Mouse (Mus musculus) hindbrain, embryonic 16.5 days (tissue): Measurements from ENCODE around the gene Cacna2d2. TPM values are rescaled to one million over a fixed set of nuclear protein-coding genes. Genes with fewer than 3 reads are reported as not detected.
A peak's percentile ranks its signal among the peaks of the same experiment; 100 is the strongest.
"Not testable (repeated sequence)": the region's sequence is repeated elsewhere in the genome, so short reads cannot be mapped to it uniquely, and the experiment has no call there.

Experiments used
- ATAC-seq: fragments of 200-750 bp; cut with Nextera tagmentation; 2 replicates; pipeline ENCODE4 v1.8.0; 2017; ENCODE audit warnings: moderate TSS enrichment, moderate library complexity
- H3K27ac ChIP-seq: fragments of 300-500 bp; sonication (generic); 2 replicates; pipeline ENCODE4 v1.5.1; 2014; ENCODE audit warnings: low read depth, mild to moderate bottlenecking, control low read depth, low read length, moderate library complexity
- H3K27me3 ChIP-seq: fragments of 300-500 bp; sonication (generic); replicated peaks from 2 replicates; pipeline ENCODE4 v1.6.1; 2014; ENCODE audit warnings: low read length; ENCODE audit not compliant: control insufficient read depth, insufficient read depth
- H3K36me3 ChIP-seq: fragments of 300-500 bp; sonication (generic); 2 replicates; pipeline ENCODE4 v1.6.1; 2014; ENCODE audit warnings: mild to moderate bottlenecking, low read length, moderate library complexity, mixed read lengths; ENCODE audit not compliant: control insufficient read depth, insufficient read depth
- H3K4me1 ChIP-seq: fragments of 300-500 bp; sonication (generic); 2 replicates; pipeline ENCODE4 v1.6.1; 2014; ENCODE audit warnings: low read depth, low read length; ENCODE audit not compliant: control insufficient read depth, insufficient read depth
- H3K4me2 ChIP-seq: fragments of 300-500 bp; sonication (generic); 2 replicates; pipeline ENCODE4 v1.6.1; 2014; ENCODE audit warnings: mild to moderate bottlenecking, low read length, control low read depth, moderate library complexity
- H3K4me3 ChIP-seq: fragments of 300-500 bp; sonication (generic); 2 replicates; pipeline ENCODE4 v1.5.1; 2014; ENCODE audit warnings: mild to moderate bottlenecking, low read length, control low read depth, moderate library complexity
- H3K9ac ChIP-seq: fragments of 300-500 bp; sonication (generic); 2 replicates; pipeline ENCODE4 v1.6.1; 2014; ENCODE audit warnings: low read depth, mild to moderate bottlenecking, control low read depth, low read length, moderate library complexity
- H3K9me3 ChIP-seq: fragments of 300-500 bp; sonication (generic); 2 replicates; pipeline ENCODE4 v1.6.1; 2014; ENCODE audit warnings: mild to moderate bottlenecking, low read length, moderate library complexity; ENCODE audit not compliant: control insufficient read depth
- WGBS: fragments of 180-500 bp; shearing (Covaris S2); extraction: QIAGEN DNeasy Blood & Tissue Kit; methylation state at CpG from one replicate; pipeline ENCODE4 v1.1.7; 2014; 5-methylcytosine and 5-hydroxymethylcytosine counted together
- polyA plus RNA-seq: library from polyadenylated mRNA; unstranded; fragments of >200 nt; fragmentation: Nextera tagmentation; extraction: Ambion mirVana; gene quantifications from 2 replicates; pipeline ENCODE4 v1.2.1, GENCODE M21; 2015

Cacna2d2 gene
- polyA plus RNA-seq, 1 experiment from 2014 or later: 8.1 TPM

GRCm38 (mm10) chr9:107567702-107568319 lies 168.4 kb downstream of the Cacna2d2 start, which contains the start of gene Hyal2:
Gene Hyal2, plus strand, starts transcription at chr9:107567945.
- no peaks in the 10 kb centered on the region for H3K9me3 ChIP-seq
- H3K27me3 ChIP-seq: no peaks in the 10 kb centered on the region
- peak within 1 kb of the TSS; percentile 58 for H3K4me3 ChIP-seq
- H3K4me1 ChIP-seq: peaks cover 40% of the 10 kb centered on the region
- H3K4me2 ChIP-seq: peak within 1 kb of the TSS; percentile 73
- peak within 1 kb of the TSS; percentile 73 for H3K9ac ChIP-seq
- peak within 1 kb of the TSS; percentile 85 for H3K27ac ChIP-seq
- WGBS: 7% methylated on average over 18 of the region's 18 CpGs
- peaks cover 20% of the 10 kb centered on the region for H3K36me3 ChIP-seq
- no peak for ATAC-seq

GRCm38 (mm10) chr9:107568331-107569261 lies 169.2 kb downstream of the Cacna2d2 start:
- WGBS: under 1% methylated on average over 41 of the region's 41 CpGs
- peaks cover 40% of the 10 kb centered on the region for H3K4me1 ChIP-seq
- peak overlapping the region; percentile 73 for H3K9ac ChIP-seq
- H3K27me3 ChIP-seq: no peaks in the 10 kb centered on the region
- peak overlapping the region; percentile 58 for H3K4me3 ChIP-seq
- ATAC-seq: peak; percentile 87
- peak overlapping the region; percentile 85 for H3K27ac ChIP-seq
- no peaks in the 10 kb centered on the region for H3K9me3 ChIP-seq
- peak overlapping the region; percentile 73 for H3K4me2 ChIP-seq
- peaks cover 20% of the 10 kb centered on the region for H3K36me3 ChIP-seq

GRCm38 (mm10) chr9:107569270-107569669 lies 169.9 kb downstream of the Cacna2d2 start:
- Histone ChIP-seq H3K27ac (peak overlapping the region; percentile 85), H3K9ac (peak overlapping the region; percentile 73), H3K4me1 (peaks cover 33% of the 10 kb centered on the region), H3K36me3 (peaks cover 20% of the 10 kb centered on the region), H3K27me3 (no peaks in the 10 kb centered on the region), H3K9me3 (no peaks in the 10 kb centered on the region), H3K4me2 (peak overlapping the region; percentile 73), H3K4me3 (peak overlapping the region; percentile 58)
- peak; percentile 22; the same call in 1 of the 2 replicates for ATAC-seq
- 0% methylated on average over 23 of the region's 23 CpGs for WGBS

- H3K9me3 ChIP-seq: no peaks in the 10 kb centered on the region
- WGBS: 44% methylated on average over 13 of the region's 13 CpGs
- no peak for ATAC-seq
- peak overlapping the region; percentile 58 for H3K4me3 ChIP-seq
- H3K4me2 ChIP-seq: peak overlapping the region; percentile 73
- peaks cover 20% of the 10 kb centered on the region for H3K36me3 ChIP-seq
- H3K9ac ChIP-seq: peak overlapping the region; percentile 73
- peaks cover 33% of the 10 kb centered on the region for H3K4me1 ChIP-seq
- no peaks in the 10 kb centered on the region for H3K27me3 ChIP-seq
- peak overlapping the region; percentile 36; the same call in 1 of the 2 replicates for H3K27ac ChIP-seq
These were observed 170.6 kb downstream of the Cacna2d2 start for GRCm38 (mm10) chr9:107570016-107570415.

GRCm38 (mm10) chr9:107570845-107571244 lies 171.4 kb downstream of the Cacna2d2 start:
- no peak for ATAC-seq
- no peaks in the 10 kb centered on the region for H3K27me3 ChIP-seq
- 94% methylated on average over 21 of the region's 21 CpGs for WGBS
- H3K9ac ChIP-seq: peak overlapping the region; percentile 73; the same call in 1 of the 2 replicates
- H3K27ac ChIP-seq: no peak overlapping the region
- peak overlapping the region; percentile 73 for H3K4me2 ChIP-seq
- H3K9me3 ChIP-seq: no peaks in the 10 kb centered on the region
- H3K36me3 ChIP-seq: peaks cover 20% of the 10 kb centered on the region
- H3K4me1 ChIP-seq: peaks cover 33% of the 10 kb centered on the region
- peak overlapping the region; percentile 58 for H3K4me3 ChIP-seq

- 93% methylated on average over 22 of the region's 22 CpGs for WGBS
- H3K4me2 ChIP-seq: no peak overlapping the region; the same call in 1 of the 2 replicates
- H3K36me3 ChIP-seq: peaks cover 20% of the 10 kb centered on the region
- H3K27ac ChIP-seq: no peak overlapping the region
- ATAC-seq: no peak
- H3K4me1 ChIP-seq: peaks cover 33% of the 10 kb centered on the region
- no peaks in the 10 kb centered on the region for H3K9me3 ChIP-seq
- H3K9ac ChIP-seq: no peak overlapping the region
- H3K4me3 ChIP-seq: no peak overlapping the region; the same call in 1 of the 2 replicates
- H3K27me3 ChIP-seq: no peaks in the 10 kb centered on the region
These were observed 172.3 kb downstream of the Cacna2d2 start for GRCm38 (mm10) chr9:107571534-107572326.

- Histone ChIP-seq H3K27me3 (no peaks in the 10 kb centered on the region), H3K4me3 (no peak overlapping the region), H3K27ac (no peak overlapping the region), H3K4me2 (no peak overlapping the region), H3K9ac (no peak overlapping the region), H3K36me3 (peaks cover 17% of the 10 kb centered on the region), H3K4me1 (peaks cover 32% of the 10 kb centered on the region), H3K9me3 (no peaks in the 10 kb centered on the region)
- no peak for ATAC-seq
- WGBS: 91% methylated on average over 2 of the region's 2 CpGs
These were observed 172.9 kb downstream of the Cacna2d2 start for GRCm38 (mm10) chr9:107572327-107572662.

GRCm38 (mm10) chr9:107573774-107574173 lies 174.4 kb downstream of the Cacna2d2 start:
- ATAC-seq, H3K27me3 ChIP-seq: not testable (repeated sequence)
- 79% methylated on average over 6 of the region's 6 CpGs for WGBS

More at GRCm38 (mm10) chr9:107573774-107574173, 174.4 kb downstream of the Cacna2d2 start:
- H3K4me3 ChIP-seq, H3K4me2 ChIP-seq, H3K9me3 ChIP-seq, H3K27ac ChIP-seq, H3K9ac ChIP-seq: not testable (repeated sequence)
- Histone ChIP-seq H3K4me1 (peaks cover 26% of the 10 kb centered on the region), H3K36me3 (peaks cover 17% of the 10 kb centered on the region)
